Mouse (Mus musculus) G1E (cell line): ENCODE results near the gene Cfap43.

Experiments used
- CTCF ChIP-seq: IDR thresholded peaks from 2 replicates; pipeline ENCODE4 v1.5.1; 2012; ENCODE audit warnings: low read depth, low read length, inconsistent platforms, mixed read lengths
- GATA1 ChIP-seq: IDR thresholded peaks from 2 replicates; pipeline ENCODE4 v1.6.1; 2012; ENCODE audit warnings: borderline replicate concordance, low read length, inconsistent platforms, mixed read lengths
- GATA2 ChIP-seq: IDR thresholded peaks from 2 replicates; pipeline ENCODE4 v1.6.1; 2012; ENCODE audit warnings: low read depth, low read length, inconsistent platforms, borderline replicate concordance
- POLR2AphosphoS5 ChIP-seq: IDR thresholded peaks from 2 replicates; pipeline ENCODE4 v1.6.1; 2012; ENCODE audit warnings: low read depth, low read length, inconsistent platforms; ENCODE audit not compliant: insufficient replicate concordance
- TAL1 ChIP-seq: conservative IDR thresholded peaks from 2 replicates; pipeline ENCODE4 v1.6.1; 2012; ENCODE audit warnings: low read depth, low read length, inconsistent platforms, mixed read lengths

DNA sequence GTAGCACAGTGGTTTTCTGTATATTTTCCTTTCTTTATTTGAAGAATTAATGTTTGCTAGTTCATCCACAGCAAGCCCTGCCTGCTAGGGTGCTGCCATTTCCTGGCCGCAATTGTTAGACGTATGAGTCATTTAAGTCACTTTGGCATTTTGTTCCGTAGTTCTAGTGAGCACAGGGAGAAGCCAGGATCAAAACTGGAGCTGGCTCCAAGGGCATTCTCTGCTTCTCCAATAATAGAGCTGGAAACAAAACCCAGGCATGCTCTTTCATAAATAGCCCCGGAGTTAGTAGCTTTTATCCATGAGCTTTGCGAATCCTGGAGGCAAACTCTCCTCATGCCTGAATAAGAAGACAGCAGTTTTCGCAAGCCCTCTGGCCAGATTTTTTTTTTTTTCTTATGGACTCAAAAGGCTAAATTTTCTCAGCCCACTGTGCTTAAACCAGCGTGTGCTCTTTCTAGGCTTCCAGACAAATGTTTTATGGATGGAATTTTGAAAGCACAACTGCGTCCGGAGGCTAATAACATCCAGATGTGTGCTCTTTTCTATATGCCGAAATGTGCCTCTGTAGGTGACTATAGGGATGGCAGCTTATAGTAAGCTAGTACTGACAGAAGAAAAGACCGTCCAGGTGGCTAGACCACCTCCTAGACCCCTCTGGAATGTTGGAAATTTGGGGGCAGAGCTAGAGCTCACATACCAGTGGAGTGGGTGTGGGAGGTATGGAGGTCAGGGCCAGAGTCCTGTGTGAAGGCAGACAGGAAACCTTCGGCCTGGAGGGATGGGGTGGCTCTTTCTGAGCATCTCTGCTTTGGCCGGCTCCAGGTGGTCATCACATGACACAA is 64.9 kb downstream of the Cfap43 start:
- no peak for TF ChIP-seq CTCF
- no peak for TF ChIP-seq GATA1
- no peak for TF ChIP-seq POLR2AphosphoS5
- no peak for TF ChIP-seq TAL1
- no peak for TF ChIP-seq GATA2
